Mouse (Mus musculus) T-helper 17 cell (primary cell): Measurements from ENCODE around the gene Tmem243.

Experiments
- in situ Hi-C, 2 experiments: fragments of 300-600 bp; cut with MboI, MseI; formaldehyde crosslinking; loops; 1 replicate in 1 of 2; 2 replicates in 1 of 2; pipeline ENCODE4 v1.15.1; 2025; ENCODE audit warnings: high pct_unique_total_duplicates in 2 of 2

Tmem243 gene

GRCm38 (mm10) chr5:9106806-9107205 lies 6.3 kb downstream of the Tmem243 start:
- in situ Hi-C loops, result no loop called here

DNA sequence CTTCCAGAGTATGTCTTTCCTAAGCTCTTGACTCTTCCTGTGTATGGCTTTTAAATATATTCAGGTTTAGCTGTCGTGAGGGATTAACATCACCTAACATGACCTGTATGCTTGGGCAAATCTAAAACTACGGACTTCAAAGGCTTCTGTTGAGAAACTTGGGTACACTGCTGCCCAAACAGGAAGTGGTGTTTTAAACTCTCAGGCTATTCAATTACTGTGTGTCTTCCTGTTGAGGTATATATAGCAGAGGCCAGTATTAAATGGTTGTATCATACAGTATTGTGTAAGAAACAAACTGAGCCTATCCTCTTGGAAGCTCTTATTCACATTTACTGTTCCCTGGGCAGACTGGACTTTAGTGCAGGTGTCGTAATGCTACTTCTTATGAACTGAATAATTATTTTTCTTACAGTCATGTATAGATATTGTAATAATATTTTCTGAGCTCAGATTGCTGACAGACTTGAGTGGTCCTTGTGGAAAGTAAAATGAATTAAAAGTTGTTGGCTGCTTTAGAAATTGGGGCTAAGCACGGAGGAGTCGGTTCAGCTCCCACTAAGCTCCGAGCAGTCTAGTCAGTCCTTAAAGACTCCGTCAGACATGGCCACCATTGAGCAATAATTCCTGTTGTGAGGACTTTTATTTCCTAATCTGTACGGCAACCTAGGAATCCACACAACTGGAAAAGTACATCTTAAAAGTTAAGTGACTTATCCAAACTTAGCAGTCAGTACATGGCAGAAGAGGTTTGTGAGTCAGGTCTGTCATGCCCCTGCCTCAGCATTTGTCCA lies 7.0 kb downstream of the Tmem243 start:
- in situ Hi-C loops, result no loop called here

DNA sequence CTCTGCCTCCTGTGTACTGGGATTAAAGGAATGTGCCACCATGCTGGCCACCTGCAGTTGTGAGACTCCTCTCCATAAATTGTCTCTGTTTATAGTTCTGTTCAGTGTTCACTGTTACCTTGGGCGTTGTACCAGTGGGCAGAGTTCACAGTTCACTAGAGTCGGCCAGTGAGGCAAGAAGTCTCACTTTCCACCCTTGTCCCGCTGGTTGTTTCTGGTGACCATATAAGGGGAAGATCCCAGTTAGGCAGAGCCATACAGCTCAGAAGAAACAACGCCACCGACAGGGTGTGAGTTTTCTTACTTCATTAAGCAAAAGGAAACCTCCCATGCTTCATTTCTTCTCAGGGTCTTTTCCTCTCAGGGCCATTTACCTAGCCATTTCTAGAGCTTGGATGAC lies 8.0 kb downstream of the Tmem243 start:
- in situ Hi-C loops, result no loop called here

DNA sequence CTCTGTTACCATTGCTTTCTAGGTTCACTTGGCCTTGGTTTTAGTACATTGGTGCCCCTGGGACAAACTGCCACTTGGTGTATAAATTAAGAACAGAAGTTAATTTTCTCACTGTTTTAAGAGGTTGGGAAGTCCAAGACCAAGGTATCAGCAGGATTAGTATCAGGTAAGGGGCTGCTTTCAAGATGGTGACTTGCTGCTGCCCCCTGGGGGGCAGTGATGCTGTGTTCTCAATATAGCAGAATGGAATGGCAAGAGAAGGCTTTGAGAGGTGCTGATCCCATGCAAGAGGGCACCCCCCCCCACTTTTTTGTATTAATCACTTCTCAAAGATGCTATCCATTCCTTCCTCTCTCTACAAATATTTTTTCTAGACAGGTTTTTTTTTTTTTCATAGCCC lies 9.1 kb downstream of the Tmem243 start:
- in situ Hi-C loops, result no loop called here

- in situ Hi-C loops, result loop anchor here (5.0 kb wide), 3 partner anchors 164 to 694 kb away; no protein-coding TSS in a partner anchor
These were observed 10.8 kb downstream of the Tmem243 start for GRCm38 (mm10) chr5:9111285-9111684.

DNA sequence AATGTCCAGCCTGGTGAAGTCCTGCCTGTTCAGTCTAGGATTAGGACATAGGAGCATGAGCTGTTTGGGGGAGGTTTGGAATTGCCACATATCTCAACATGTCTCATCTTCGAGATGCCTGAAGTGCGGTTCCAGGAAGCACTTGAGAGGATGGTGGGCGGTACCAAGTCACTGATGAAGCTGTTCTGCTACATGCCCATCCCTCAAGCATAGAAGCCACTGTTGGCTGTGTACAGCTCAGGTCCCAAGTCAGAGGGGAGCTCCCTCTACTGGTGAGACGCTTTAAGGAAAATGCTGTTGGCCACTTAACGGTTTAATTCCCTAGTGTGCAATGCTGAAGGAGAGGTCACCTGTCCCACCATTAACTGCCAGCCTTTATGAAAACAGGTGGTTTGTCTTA lies 11.3 kb downstream of the Tmem243 start:
- in situ Hi-C loops, result loop anchor here (5.0 kb wide), 3 partner anchors 164 to 694 kb away; no protein-coding TSS in a partner anchor

- in situ Hi-C loops, result loop anchor here (5.0 kb wide), 3 partner anchors 167 to 697 kb away; no protein-coding TSS in a partner anchor
These were observed 13.7 kb downstream of the Tmem243 start for GRCm38 (mm10) chr5:9114162-9114561.

- in situ Hi-C loops, result no loop called here
These were observed 23.7 kb downstream of the Tmem243 start for GRCm38 (mm10) chr5:9124134-9124533.

- in situ Hi-C loops, result no loop called here
These were observed 28.1 kb downstream of the Tmem243 start for GRCm38 (mm10) chr5:9128566-9128965.

DNA sequence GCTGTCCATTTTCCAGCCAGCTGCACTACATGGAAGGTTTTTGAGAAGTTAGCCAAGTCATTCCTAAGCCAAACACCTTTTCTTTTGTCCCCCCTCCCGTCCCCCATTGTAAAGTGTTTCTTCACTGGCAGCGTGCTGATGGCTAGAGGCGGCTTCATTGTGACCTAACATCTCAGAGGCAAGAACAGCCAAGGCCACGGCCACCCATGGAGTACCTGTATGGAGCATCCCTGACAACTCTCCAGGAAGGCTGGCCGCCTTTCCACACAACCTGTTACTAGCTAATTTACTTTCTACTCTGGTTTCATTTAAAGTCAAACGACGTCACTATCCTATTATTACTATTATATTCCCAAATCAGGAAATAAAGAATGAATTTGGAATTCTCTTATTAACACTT lies 31.3 kb downstream of the Tmem243 start:
- in situ Hi-C loops, result no loop called here

- in situ Hi-C loops, result no loop called here
These were observed 35.1 kb downstream of the Tmem243 start for GRCm38 (mm10) chr5:9135588-9135987.

GRCm38 (mm10) chr5:9140724-9141123 lies 40.3 kb downstream of the Tmem243 start:
- in situ Hi-C loops, result loop anchor here in 1 of 2 experiments (10.0 kb wide), 1 partner anchor 1076 kb away; no protein-coding TSS in a partner anchor

- in situ Hi-C loops, result loop anchor here in 1 of 2 experiments (10.0 kb wide), 1 partner anchor 1078 kb away; no protein-coding TSS in a partner anchor
These were observed 41.9 kb downstream of the Tmem243 start for GRCm38 (mm10) chr5:9142376-9142775.

DNA sequence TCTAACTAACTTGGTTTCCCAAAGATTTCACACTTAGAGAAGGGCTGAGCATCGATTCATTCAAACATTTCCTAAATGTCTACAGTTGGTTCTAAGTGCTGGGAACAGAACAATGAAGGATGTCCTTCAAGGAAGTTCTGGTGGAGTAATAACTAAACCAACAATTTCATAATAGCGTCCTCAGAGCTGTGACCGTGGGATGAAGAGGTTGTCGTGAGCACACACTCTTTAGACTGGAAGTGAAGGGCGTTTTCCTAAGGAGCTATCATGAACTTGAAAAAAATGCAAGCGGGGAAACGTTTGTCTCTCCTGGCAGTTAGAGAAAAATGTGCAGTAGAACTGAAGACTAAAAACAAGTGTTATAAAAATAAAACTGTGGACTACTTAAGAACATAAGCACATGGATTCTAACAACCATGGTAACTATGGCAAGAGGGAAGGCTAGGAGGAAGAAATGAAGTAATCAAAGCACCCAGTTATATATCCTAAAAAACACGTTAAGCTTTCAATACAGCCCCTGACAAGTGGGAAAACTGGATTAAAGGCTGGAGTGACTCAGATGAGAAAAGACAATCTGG lies 48.9 kb downstream of the Tmem243 start:
- in situ Hi-C loops, result loop anchor here in 1 of 2 experiments (10.0 kb wide), 1 partner anchor 1085 kb away; no protein-coding TSS in a partner anchor

- in situ Hi-C loops, result loop anchor here in 1 of 2 experiments (25.0 kb wide), 1 partner anchor 1094 kb away; no protein-coding TSS in a partner anchor
These were observed 56.3 kb downstream of the Tmem243 start for GRCm38 (mm10) chr5:9156746-9157145.

DNA sequence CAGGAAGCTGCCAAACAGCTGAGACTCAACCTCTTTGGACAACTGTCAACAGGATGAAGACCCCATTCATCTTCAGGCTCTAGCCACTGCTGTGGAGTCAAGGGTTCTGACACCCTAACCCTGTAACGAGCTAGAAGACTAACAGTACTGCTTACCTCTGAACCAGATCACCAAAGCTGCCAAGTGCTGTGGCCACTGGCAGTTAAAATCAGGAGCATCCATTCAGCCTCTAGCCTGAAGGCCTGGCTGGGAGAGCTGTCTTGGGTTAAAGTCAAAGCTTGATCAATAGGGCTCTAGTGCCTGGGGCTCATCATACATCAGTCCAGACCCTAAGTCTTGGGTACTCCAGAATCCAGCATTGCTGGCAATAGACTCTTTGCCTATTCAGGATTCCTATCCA lies 56.9 kb downstream of the Tmem243 start:
- in situ Hi-C loops, result loop anchor here in 1 of 2 experiments (25.0 kb wide), 1 partner anchor 1095 kb away; no protein-coding TSS in a partner anchor

DNA sequence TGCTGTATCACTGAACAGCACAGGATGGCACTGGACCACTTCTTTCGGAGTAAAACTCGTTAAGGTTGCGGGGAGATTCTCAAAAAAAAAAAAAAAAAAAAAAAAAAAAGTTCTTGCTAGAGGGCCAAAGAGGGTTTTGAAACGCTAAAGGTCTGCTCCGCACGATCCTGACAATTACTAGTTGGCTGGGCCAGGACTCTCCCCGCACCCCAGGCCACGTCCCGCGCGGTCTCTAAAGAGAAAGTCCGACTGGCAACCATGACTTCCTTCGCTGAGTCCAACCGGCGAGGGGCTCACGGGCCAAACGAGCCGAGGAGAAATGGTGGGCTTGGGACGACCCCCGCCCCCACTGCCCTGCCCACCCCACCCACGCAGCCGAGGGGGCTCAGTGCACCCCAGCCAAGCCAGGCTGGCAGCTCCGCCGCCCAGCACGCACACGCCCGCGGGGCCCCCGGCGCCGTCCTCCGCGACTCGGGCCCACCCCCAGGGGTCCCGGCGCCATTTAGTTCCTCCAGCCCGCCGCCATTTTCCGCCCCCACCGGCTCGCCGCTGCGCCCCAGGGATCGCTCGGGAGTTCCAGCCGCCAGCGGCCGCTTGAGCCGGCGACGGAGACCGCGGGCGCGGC lies 60.5 kb downstream of the Tmem243 start:
- in situ Hi-C loops, result loop anchor here in 1 of 2 experiments (5.0 to 25.0 kb wide), 2 partner anchors 106 to 1099 kb away; partner anchors contain the start of gene 9330182L06Rik

- in situ Hi-C loops, result loop anchor here in 1 of 2 experiments (5.0 to 25.0 kb wide), 2 partner anchors 106 to 1099 kb away; partner anchors contain the start of gene 9330182L06Rik
These were observed 61.1 kb downstream of the Tmem243 start, which contains the start of gene Dmtf1 for GRCm38 (mm10) chr5:9161456-9162041. Dmtf1 (minus strand) TSS chr5:9161776.

DNA sequence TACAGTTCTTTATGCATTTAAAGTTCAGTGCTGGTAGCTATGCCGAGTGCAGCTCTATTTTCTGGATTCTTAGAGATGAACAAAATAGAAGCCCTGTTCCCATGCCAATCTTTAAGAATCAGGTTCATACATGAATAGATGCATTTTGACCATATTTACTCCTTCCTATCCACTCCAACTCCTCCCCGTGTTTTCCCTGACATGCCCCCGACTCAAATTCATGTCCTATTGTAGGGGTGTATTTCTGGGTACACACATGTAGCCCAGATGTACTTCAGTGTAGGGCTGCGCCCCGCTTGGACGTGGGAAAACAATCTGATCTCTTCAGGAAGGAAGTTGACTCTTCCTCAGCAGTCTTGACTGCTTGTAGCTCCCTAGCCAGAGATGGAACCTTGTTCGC lies 61.6 kb downstream of the Tmem243 start:
- in situ Hi-C loops, result loop anchor here in 1 of 2 experiments (5.0 to 25.0 kb wide), 2 partner anchors 105 to 1100 kb away; partner anchors contain the start of gene 9330182L06Rik

GRCm38 (mm10) chr5:9163411-9163810 lies 62.9 kb downstream of the Tmem243 start:
- in situ Hi-C loops, result loop anchor here in 1 of 2 experiments (5.0 to 25.0 kb wide), 2 partner anchors 104 to 1101 kb away; partner anchors contain the start of gene 9330182L06Rik

- in situ Hi-C loops, result loop anchor here in 1 of 2 experiments (25.0 kb wide), 1 partner anchor 1103 kb away; no protein-coding TSS in a partner anchor
These were observed 64.7 kb downstream of the Tmem243 start for GRCm38 (mm10) chr5:9165151-9165550.
